Mouse (Mus musculus) CD4-positive, CD25-positive, alpha-beta regulatory T cell (primary cell): Measurements from ENCODE around the gene Slc22a8. TPM values are rescaled to one million over a fixed set of nuclear protein-coding genes. Genes with fewer than 3 reads are reported as not detected.

ENCODE experiments used
- polyA plus RNA-seq: library from polyadenylated mRNA; unstranded; fragments of 100-300 nt; shearing (Covaris generic); gene quantifications from one replicate; pipeline ENCODE4 v1.2.1, GENCODE M21; 2017

The Slc22a8 gene
- not detected for polyA plus RNA-seq

GRCm38 (mm10) chr19:8590954-8591353, at the start of gene Slc22a8:
Gene Slc22a8 (plus strand): TSS chr19:8591254.

GRCm38 (mm10) chr19:8617904-8618303, 26.9 kb downstream of the Slc22a8 start, which contains the start of gene Slc22a6:
Gene Slc22a6 (plus strand): TSS chr19:8618039.

Other genes with a start within 250 kb of the Slc22a8 start
- gene Slc22a30, start 186.1 kb upstream of the Slc22a8 start, polyA plus RNA-seq: not detected
- gene Slc22a6, start 26.8 kb downstream of the Slc22a8 start, polyA plus RNA-seq: not detected
- gene Chrm1, start 72.5 kb downstream of the Slc22a8 start, polyA plus RNA-seq: not detected
- 136 TPM for gene Slc3a2, start 132.1 kb downstream of the Slc22a8 start, polyA plus RNA-seq
- 83.3 TPM for gene Wdr74, start 144.6 kb downstream of the Slc22a8 start, polyA plus RNA-seq
- gene 1700092M07Rik, start 149.5 kb downstream of the Slc22a8 start, polyA plus RNA-seq: 1.5 TPM
- 164 TPM for gene Stx5a, start 150.2 kb downstream of the Slc22a8 start, polyA plus RNA-seq
- 263 TPM for gene Nxf1, start 165.8 kb downstream of the Slc22a8 start, polyA plus RNA-seq
- gene Tmem223, start 179.7 kb downstream of the Slc22a8 start, polyA plus RNA-seq: 104 TPM
- 161 TPM for gene Tmem179b, start 183.2 kb downstream of the Slc22a8 start, polyA plus RNA-seq
- gene Taf6l, start 195.2 kb downstream of the Slc22a8 start, polyA plus RNA-seq: 18.0 TPM
- 150 TPM for gene Polr2g, start 207.3 kb downstream of the Slc22a8 start, polyA plus RNA-seq
- 1.6 TPM for gene Zbtb3, start 211.3 kb downstream of the Slc22a8 start, polyA plus RNA-seq
- 39.7 TPM for gene Ttc9c, start 228.1 kb downstream of the Slc22a8 start, polyA plus RNA-seq
- gene Hnrnpul2, start 228.8 kb downstream of the Slc22a8 start, polyA plus RNA-seq: 13.3 TPM
- gene AC129217.1, start 238.5 kb downstream of the Slc22a8 start, polyA plus RNA-seq: 1.7 TPM
- gene Bscl2, start 246.2 kb downstream of the Slc22a8 start, polyA plus RNA-seq: 86.8 TPM
- gene Gng3, start 247.9 kb downstream of the Slc22a8 start, polyA plus RNA-seq: 0.13 TPM